In the genomic region with DNA sequence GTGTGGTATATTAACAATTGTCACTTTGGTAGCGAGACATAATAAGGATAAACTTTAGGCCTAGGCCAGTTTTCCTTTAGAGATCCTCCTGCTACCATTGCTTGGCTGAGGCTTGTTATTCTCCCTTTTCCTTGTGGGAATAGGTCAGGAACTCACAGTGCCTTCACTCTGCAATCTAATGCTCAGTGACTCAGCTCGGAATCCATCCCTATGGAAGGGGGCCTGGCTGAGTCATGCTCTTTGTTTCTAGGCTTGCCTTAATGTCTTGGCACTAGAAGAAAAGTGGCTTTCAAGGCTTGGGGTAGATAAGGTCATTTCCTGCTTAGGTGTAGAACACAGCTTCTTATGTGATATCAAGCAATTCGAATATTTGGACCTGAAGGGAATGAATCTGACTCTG, we compare ENCODE assay signal across 7 mouse cellular contexts.
"Had no signal": no experiment of that assay in that cellular context is flagged by ENCODE, and none has a peak within 500 bp of the region (broad histone marks: within the 10 kb centered on the region; RNA-seq: fewer than 3 reads in every experiment).

No protein-coding gene starts in this region.

- DNase-seq: kidney, postnatal 25 days; lung, adult 2 months; lung, postnatal 10 days; lung, postnatal 4 days; midbrain, embryonic 14.5 days; right cerebral cortex, adult 18-20 months; thymus, postnatal 25 days had no signal
